Mouse (Mus musculus): ENCODE measurements around the gene Guca1b.

Guca1b gene

DNA sequence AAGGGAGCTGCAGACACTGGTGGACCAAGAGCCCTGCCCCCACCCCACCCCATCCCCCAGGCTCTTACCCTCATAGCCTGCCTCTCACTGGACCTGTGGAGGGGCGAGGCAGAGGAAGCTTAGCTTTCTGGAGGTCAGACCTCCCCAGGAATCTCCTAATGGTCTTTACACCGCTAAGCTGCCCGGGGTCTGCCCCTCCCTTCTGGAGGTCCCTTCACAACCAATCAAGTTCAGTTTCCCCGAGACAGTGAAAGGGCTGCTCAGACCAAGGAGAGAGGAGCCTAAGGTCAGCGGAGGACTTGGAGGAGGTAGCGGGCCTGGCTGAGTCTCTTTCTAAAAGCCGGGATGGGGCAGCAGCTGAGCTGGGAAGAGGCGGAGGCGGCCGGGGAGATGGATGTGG lies at the start of gene Guca1b:
TSS of gene Guca1b (plus strand) at position 249 of the 400 bp plus-strand sequence.
- DNase-seq (ENCODE audit: low spot score): no peak

DNA sequence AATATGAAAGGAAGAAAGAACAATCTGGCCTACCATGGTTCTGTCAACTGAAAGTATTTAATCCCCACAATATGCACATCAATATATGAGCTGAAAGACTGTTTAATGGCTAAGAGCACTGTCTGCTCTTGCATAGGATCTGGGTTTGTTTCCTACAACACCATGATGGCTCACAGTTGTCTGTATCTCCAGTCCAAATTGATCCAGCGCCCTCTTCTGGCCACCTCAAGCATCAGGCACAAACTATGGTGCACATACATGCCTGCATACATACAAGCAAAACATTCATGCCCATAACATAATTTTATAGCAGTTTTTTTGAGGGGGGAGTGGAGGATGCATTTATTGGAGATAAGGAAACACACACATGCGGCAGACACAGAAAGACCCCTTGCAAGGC lies 42.1 kb upstream of the Guca1b start:
- DNase-seq (ENCODE audit: low spot score): no peak

GRCm38 (mm10) chr17:47349721-47350319 lies 35.4 kb upstream of the Guca1b start:
- no peak for DNase-seq (ENCODE audit: low spot score)

DNA sequence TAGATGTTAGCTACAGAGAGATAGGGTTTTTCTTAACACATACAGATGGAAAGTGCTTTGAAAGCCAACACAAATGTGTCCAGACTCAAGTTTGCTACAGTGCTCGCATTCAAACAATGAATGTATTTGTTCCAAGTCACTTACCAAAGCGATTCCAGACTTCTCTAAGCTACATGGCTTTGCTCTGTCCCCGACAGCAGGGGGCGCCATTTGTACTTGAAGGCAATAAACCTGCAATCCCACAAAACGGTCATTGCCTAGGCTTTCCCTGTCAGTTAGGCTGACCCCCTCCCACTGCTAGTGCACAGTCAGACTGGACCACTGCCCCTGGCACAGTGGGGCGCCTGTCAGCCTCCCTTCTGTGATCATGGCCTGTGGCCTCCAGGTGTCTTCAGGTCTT lies 25.2 kb upstream of the Guca1b start:
- DNase-seq (ENCODE audit: low spot score): no peak

DNA sequence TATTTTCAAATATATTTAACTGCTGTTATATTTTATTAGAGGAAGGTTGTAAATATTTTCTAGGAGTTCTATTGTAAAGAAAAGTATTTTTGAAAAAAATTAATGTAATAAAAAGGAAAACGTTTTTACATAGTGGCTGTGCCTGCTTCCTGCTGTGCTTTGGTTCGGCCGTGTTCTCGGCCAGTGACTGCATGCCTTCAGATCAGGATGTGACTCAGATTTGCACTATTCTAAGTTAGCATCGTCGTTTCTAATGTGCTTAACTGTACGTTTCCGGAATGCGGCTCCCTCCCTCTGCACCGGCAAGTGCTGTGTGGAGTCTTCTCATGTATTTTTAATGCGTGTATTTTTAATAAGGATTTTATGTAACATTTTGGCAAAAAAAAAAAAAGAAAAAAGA lies 23.9 kb upstream of the Guca1b start:
- DNase-seq (ENCODE audit: low spot score): no peak

DNA sequence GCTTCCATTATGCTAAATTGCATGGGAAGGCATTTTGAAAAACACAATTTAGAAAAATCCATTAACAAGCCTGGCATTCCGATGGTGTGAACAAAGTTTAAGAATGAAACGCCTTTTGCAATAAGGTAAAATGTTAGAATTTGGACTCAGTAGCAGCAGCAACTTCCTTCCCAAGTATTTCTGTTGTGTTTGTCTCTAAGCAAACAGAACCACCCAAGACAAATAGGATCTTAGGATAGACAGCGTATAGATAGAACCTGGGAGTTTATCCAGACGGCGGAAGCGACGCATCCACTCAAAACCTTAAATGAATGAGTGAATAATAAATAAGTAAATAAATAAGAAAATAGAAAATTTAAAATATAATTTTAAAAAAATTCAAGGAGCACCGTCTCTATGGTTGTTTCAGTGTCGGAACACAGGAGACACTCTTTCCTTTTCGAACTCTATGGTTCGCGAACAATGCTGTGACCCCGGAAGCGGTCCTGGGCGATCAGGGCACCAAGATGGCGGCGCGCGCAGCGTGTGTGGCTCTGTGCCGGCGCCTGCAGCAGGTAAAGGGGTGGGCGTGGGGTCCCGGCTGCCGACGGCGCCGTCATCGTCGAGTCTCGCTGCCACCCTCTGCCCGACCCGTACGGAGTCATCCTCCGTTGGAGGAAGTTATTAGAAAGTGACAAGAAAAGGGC lies 16.6 kb upstream of the Guca1b start, which contains the start of gene Mrps10:
TSS of gene Mrps10 (plus strand) at position 487 of the 686 bp plus-strand sequence.
- DNase-seq (ENCODE audit: low spot score): peak; percentile 88

DNA sequence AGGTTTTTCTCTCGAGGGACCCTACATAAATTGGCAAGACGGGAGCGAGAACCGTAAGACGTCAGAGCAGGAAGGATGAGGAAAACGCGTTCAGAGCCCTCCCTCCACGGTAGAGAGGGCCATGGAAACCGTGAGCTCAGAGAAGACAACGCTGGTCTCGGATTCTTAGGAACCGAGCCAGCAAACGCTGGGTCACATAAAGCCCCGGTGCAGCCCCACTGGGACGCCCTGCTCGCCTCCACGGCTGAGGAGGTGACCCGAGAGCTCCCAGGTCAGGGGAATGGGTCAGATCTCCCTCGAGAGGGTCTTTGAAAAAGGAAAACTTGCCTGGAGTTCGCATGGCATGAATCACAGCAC lies 16.1 kb upstream of the Guca1b start:
- DNase-seq (ENCODE audit: low spot score): no peak

DNA sequence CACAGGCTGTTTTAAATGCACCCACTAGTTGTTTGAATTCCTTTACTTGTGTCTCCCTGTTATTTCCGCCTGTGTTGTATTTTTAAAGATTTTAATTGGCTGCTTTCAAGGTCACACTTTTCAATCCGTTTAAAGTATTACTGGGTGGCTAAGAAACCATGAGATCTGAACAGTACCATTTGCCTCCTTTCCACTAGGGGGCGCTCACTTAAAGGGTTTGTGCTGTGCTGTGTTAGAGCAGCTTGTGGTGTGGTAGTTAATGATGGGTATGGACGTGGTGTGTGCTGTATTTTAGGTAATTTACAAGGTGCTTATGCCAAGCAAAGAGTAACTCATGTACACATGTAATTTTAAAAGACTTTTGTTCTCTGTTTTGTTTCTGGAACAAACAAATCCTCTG lies 13.7 kb upstream of the Guca1b start:
- peak; percentile 48 for DNase-seq (ENCODE audit: low spot score)

GRCm38 (mm10) chr17:47373991-47374390 lies 11.2 kb upstream of the Guca1b start:
- DNase-seq (ENCODE audit: low spot score): no peak

GRCm38 (mm10) chr17:47376779-47377280 lies 8.4 kb upstream of the Guca1b start:
- no peak for DNase-seq (ENCODE audit: low spot score)

GRCm38 (mm10) chr17:47378133-47378532 lies 7.1 kb upstream of the Guca1b start:
- DNase-seq (ENCODE audit: low spot score): no peak

DNA sequence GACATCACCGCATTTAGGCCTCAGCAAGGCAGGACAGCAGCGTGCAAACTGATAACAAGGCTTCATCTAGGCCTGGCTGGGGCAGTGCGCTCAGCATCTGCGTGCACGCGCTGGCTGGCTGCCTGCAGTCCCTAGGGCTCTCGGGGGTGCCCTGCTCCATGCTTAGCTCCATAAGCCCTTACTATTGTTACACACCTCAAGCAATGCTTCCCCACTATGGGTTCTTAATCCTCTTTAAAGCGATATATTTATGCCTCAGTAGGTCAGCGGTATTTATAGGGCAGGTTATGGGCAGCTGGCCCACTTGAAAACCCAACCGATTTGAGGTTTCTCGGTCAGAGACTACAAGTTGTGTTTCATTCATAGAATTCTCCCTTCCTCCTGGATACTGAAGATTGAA lies 3.3 kb upstream of the Guca1b start:
- DNase-seq (ENCODE audit: low spot score): no peak

DNA sequence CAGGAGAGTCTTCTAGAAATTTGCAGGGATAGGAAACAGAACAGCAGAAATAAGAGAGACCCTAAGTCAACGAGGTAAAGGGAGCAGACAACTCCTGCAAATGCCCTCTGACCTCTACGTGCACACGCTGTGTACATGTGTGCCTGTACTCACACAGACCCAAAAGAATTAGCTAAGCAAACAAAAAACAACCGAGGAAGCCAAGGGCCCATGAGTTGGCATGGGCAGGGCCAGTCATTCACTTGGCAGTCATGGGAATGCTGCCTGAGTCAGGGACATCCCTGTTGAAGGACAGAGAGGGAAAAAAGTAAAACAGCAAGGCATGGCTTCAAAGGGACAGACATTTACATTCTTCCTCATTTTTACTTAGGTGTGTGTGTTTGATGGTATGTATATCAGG lies 1.9 kb upstream of the Guca1b start:
- no peak for DNase-seq (ENCODE audit: low spot score)

- DNase-seq (ENCODE audit: low spot score): no peak
Measured at GRCm38 (mm10) chr17:47384064-47384463, 1.1 kb upstream of the Guca1b start.

DNA sequence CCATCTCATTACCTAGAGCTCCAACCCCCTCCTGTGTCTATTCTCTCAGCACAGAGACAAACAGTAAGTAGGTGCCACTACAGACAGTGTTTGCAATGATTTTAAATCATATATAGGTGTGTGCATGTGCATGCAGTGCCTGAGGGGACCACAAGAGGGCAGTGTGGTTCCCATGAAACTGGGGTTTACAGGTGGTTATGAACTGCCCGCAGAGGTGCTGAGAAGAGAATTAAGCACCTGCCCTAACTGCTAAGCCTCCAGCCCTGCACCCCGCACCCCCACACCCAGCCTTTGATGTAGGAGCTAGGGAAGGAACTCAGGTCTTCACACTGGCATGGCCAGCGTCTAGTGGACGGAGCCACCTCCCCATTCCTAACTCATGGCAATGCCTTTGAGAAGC lies 1.5 kb downstream of the Guca1b start:
- no peak for DNase-seq (ENCODE audit: low spot score)

GRCm38 (mm10) chr17:47394223-47394869 lies 9.2 kb downstream of the Guca1b start:
- DNase-seq (ENCODE audit: low spot score): no peak

- no peak for DNase-seq (ENCODE audit: low spot score)
Measured at GRCm38 (mm10) chr17:47395376-47395913, 10.3 kb downstream of the Guca1b start.

DNA sequence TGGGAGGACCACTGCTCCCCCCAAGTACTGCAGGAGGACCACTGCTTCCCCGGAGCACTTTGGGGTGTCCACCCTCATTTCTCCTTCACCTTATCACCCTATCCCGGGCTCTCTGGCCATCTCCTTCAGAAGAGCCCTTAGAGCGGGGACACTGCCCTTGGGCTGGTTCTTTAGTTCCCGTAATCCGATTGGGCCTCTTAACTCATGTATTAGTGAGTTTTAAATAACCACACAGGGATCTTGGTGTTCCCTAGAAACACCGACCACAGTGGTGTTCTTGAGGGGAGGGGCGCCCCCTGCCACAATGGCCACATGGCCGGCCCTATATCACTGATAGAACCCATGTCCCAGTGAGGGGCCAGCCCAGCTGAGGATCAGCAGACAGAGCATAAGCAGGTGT lies 13.9 kb downstream of the Guca1b start:
- DNase-seq (ENCODE audit: low spot score): no peak

DNA sequence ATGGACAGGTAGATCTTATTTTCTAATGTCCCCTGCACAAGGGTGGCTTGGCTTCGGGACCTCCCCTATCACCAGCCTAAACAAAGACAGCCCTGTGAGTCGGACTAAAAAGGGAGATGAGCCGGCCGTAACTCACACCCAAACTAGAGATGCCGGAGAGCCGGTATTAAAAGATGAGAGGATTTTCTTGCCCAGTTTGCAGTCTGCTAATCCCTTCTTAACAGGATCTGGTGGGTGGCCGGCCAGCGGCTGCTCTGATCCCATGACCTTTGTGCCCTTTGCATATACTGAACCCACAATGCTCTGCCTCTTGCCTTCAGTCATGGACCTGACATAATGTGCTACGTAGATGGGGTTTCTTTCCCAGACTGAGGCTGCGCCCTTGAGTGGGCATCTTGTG lies 15.3 kb downstream of the Guca1b start, which contains the start of gene Guca1a:
TSS of gene Guca1a (minus strand) at position 134 of the 400 bp plus-strand sequence.
- no peak for DNase-seq (ENCODE audit: low spot score)

DNA sequence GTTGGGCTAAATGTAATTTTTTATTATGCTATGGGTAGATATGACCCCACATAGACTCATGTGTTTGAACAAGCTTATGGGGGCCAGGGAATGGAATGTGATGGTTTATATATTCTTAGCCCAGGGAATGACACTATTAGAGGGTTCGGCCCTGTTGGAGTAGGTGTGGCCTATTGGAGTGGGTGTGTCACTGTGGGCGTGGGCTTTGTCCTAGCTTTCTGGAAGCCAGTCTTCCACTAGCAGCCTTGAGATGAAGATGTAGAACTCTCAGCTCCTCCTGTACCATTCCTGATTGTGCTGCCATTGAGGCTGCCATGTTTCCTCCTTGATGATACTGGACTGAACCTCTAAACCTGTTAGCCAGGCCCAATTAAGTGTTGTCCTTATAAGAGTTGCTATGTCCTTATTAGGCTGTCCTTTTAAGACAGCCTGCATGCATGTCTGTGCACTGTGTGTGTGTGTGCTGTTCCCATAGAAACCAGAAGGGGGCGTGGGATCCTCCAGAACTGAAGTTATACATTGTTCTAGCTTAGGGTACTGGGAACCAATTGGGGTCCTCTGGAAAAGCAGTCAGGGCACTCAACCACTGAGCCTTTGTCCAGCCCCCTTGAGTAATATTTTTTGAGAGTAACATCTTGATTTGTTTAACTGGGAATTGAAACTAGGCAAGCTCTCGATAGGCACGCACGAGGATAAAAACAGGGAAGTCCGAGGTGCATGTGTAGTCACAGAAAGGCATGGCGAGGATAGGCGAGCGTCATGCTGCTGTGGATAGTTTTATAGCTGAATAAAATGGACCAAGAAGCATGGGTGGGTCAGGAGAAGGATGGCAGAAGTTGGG lies 22.7 kb downstream of the Guca1b start:
- no peak for DNase-seq (ENCODE audit: low spot score)

DNA sequence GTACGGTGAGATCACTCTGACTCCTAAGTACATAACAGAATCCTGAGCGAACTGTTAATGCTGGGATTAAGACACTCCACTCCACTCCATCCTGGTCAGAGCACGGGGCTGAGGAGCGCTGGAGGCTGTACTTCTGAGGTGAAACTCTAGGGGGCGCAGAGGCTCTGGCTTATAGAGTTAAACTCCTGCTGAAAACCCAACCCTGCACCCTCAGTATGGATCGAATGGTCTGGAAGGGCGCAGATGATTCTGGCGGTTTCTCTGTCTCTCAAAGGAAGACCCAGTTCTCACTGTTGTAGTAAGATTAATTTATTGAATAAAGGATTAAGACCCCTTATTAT lies 23.3 kb downstream of the Guca1b start:
- DNase-seq (ENCODE audit: low spot score): peak; percentile 22

All from left cerebral cortex, adult 11 months (tissue).